Mouse (Mus musculus) olfactory bulb, adult 2 months (tissue): ENCODE measurements around the gene Tango2.

Source experiments
- CTCF ChIP-seq: fragments of 200-500 bp; IDR thresholded peaks from 2 replicates; pipeline ENCODE4 v1.5.1; 2012; ENCODE audit warnings: low read depth, mild to moderate bottlenecking, low read length, moderate library complexity; ENCODE audit not compliant: insufficient read depth
- POLR2A ChIP-seq: fragments of 200-500 bp; IDR thresholded peaks from 2 replicates; pipeline ENCODE4 v1.6.1; 2012; ENCODE audit warnings: mild to moderate bottlenecking, low read depth, low read length, moderate library complexity; ENCODE audit not compliant: insufficient read depth

GRCm38 (mm10) chr16:18384211-18384610 lies 36.3 kb upstream of the Tango2 start:
- no peak for TF ChIP-seq CTCF
- TF ChIP-seq POLR2A, result no peak
